Mouse (Mus musculus) gastrocnemius, postnatal 36 days (tissue): ENCODE measurements at regions not wholly inside any gene's neighbourhood (a gene's known extent, or its start where the extent isn't known, plus 50 kb on each side); places are given as distances from the start of the nearest gene placed in this dataset.

Source experiments
- DNase-seq, 2 experiments: peaks; one replicate each; pipeline ENCODE4 v3.0.0; 2022
- intact Hi-C: fragments of 180-260 bp; cut with DNase I; formaldehyde crosslinking; loops from one replicate; pipeline ENCODE4 v1.15.1; 2025

DNA sequence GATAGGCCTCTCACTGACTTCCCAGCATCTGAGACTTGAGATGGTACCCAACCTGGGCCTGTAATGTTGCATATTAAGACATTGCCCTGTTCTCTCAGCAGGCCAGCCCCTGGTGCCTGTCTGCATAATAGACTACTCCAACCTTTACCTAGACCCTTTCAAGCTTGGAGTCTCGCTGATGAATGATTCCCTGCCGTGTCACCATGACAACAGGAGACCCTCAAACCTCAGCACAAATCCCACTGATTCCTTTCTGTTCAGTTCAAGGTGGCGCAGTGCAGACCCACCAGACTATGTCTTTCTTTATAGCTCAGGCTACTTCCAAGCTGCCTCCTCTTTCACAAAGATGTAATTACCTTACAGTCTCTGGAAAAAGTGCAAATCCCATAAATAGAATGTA lies 172.0 kb downstream of the Dcdc2c start:
- no peak for DNase-seq
- intact Hi-C loops: no loop called here

- DNase-seq: no peak
- intact Hi-C loops: no loop called here
Measured at GRCm38 (mm10) chr12:28377968-28378367, 174.2 kb downstream of the Dcdc2c start.

DNA sequence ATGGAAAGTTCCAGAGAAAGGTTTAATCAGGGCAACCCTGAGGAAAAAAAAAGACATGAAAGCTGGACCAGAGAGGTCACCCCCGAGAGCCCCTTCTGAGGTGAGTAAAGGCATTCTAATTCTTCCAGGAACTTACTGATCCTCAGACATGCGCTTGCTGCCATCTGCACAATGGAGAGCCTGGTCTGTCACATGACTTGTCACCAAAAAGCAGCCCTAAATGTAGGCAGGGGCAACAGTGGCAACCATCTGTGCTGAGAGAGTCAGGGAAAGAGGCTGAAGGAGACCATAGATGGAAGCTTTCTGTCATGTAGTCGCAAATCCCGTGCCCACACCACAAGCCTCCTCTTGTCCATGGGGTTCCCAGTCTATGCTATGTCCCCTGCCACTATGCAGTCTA lies 174.8 kb downstream of the Dcdc2c start:
- no peak for DNase-seq
- intact Hi-C loops: no loop called here

DNA sequence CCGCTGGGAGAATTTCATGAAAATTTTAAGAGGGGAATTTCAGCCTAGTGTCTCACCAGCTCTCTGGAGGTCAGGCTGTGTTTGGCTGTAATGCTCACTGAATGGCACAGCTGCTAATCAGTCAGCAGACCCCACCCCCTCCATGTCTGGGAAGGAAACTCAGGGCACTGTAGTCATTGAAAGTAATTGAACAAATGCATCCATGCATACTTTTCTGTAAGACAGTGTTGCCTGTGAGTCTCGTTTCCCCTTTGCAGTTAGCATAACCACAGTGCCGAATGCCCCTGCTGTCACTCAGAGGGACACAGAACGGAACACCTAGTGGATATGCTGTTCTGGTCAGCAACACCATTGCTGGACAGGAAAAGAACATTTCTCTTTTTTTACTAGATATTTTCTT lies 175.4 kb downstream of the Dcdc2c start:
- intact Hi-C loops: no loop called here
- no peak for DNase-seq

DNA sequence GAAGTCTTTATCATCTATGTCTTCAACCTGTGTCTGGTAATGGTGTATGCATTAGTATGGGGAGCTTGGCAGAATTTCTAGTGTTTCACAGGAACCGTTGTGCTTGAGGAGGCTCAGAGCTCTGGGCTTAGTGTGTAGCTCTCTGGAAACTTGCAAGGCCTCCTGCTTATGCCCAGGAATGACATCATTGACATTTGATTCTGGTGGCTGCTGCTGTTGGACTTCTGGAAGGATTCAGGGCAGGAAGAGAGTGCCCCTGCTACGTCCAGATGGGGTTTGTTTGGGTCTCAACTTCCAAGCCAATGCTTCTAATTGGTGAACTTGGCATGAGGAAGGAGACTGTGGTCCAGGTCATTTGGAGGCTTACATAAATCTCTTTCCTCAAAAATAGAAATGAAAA lies 186.9 kb downstream of the Dcdc2c start:
- no peak for DNase-seq
- intact Hi-C loops: no loop called here

DNA sequence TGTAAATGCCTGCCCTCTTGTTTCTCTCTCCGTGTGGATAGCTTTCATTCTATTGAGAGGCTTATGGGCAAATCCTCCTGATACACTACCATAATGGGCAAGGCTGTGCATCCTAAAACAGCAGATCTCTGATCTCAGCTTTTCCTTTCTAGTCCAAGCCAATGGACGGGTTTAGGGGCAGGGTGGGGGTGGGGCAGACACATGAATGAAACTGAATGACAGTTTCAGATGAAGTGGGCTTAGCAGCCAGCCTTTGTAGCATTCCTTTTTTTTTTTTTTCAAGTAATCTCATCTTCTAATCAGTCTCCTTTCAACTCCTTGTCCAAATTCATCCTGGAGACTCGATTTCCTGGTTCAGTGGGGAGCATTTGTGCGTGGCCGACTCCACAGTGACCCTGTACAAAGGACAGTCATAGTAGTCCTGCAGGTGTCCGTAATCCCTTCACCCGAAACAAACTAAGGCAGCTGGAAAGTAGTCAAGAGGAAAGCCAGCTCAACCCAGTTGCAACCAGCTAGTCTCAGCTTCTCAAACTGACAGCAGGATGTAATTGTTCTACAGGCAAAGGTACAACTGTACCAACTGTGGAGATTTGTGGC lies 193.4 kb downstream of the Dcdc2c start:
- DNase-seq: no peak

DNA sequence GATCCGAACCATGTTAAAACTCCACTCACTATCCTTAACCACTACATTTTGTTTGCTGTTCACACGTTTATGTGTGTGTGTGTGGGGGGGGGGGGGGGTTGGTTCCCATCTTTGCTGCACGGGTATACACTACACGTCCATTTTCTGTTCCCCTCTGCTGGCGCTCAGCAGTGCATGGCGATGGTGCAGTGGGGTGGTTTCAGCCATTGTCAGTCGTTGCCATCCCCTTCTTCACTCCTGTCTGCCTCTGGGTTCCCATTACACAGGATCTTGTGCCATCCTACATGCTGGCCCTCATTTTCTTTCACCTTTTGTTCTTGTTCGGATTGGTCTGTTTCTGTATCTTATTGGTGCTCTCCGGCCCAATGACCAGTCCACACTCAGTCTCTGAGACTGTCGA lies 194.4 kb downstream of the Dcdc2c start:
- intact Hi-C loops: no loop called here
- DNase-seq: no peak

More for the DNA sequence above, 193.4 kb downstream of the Dcdc2c start:
- intact Hi-C loops: no loop called here

GRCm38 (mm10) chr12:28353140-28353539 lies 199.1 kb downstream of the Dcdc2c start:
- intact Hi-C loops: no loop called here
- DNase-seq: no peak

DNA sequence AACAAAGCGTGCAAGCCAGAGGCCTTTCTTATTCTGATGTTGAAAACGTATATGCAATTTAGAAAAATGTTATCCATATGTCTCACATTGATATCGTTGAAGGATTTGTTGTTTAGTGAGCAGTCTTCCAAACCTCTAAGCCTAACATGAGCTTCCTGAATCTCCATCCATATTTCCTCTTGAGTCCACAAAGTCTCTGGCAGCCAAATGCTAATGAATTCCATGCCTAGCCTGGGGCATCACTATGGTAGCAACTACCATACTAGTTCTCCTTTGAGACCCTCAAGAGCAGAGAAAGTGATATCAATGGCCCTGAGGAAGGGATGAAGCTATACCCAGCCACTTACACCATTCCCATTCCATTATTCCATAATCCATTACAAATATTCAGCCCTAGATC lies 199.6 kb downstream of the Dcdc2c start:
- DNase-seq: no peak
- intact Hi-C loops: no loop called here

- intact Hi-C loops: no loop called here
- DNase-seq: no peak
Measured at GRCm38 (mm10) chr12:28342735-28343134, 209.5 kb downstream of the Dcdc2c start.

DNA sequence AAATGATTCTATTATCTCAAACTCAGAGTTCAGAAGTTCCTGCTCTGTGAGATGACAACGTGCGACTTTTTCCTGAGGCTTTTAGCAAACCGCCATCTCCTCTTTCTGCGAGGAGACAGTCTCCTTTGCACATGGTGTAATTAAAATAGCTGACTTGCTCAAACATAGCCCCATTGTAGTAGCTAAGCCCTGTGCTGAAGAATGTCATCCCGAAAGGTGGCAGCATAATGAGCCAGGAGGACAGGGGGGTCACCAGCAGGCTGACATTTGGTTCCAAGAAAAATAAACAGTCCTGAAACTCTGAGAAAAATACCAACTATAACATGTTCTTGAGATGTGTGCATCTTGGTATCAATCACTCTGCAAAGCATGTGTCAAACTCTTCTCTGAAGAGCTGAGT lies 219.6 kb downstream of the Dcdc2c start:
- no peak for DNase-seq
- intact Hi-C loops: no loop called here

DNA sequence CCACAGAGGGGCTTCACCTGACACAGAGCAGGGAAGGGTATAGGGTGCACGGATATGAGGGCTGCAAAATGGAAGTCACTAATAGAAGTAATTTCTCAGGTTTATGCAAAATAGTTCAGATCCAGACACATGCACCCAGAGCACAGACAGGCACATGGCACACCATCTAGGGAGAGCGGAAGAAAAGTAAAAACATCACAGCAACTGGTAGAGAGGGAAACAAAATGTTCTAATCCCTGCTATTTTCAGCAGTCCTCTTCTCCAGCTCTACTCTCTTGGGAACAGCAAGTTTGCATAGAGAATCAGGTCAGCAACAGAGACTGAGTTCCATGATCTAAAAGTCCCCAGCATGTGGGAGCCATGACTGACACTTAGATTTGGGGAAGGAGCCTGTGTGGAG lies 220.4 kb downstream of the Dcdc2c start:
- intact Hi-C loops: no loop called here
- no peak for DNase-seq

- intact Hi-C loops: no loop called here
- no peak for DNase-seq
Measured at GRCm38 (mm10) chr12:28323659-28324058, 228.5 kb downstream of the Dcdc2c start.

GRCm38 (mm10) chr12:28309226-28309625 lies 243.0 kb downstream of the Dcdc2c start:
- intact Hi-C loops: no loop called here
- no peak for DNase-seq

- intact Hi-C loops: no loop called here
- no peak for DNase-seq
Measured at GRCm38 (mm10) chr12:28302038-28302581, 250.1 kb downstream of the Dcdc2c start.

- intact Hi-C loops: no loop called here
- no peak for DNase-seq
Measured at GRCm38 (mm10) chr12:28288376-28288896, 263.8 kb downstream of the Dcdc2c start.

- no peak for DNase-seq
- intact Hi-C loops: no loop called here
Measured at GRCm38 (mm10) chr12:28255524-28255923, 296.7 kb downstream of the Dcdc2c start.

GRCm38 (mm10) chr12:28250526-28250925 lies 301.7 kb downstream of the Dcdc2c start:
- no peak for DNase-seq
- intact Hi-C loops: no loop called here

DNA sequence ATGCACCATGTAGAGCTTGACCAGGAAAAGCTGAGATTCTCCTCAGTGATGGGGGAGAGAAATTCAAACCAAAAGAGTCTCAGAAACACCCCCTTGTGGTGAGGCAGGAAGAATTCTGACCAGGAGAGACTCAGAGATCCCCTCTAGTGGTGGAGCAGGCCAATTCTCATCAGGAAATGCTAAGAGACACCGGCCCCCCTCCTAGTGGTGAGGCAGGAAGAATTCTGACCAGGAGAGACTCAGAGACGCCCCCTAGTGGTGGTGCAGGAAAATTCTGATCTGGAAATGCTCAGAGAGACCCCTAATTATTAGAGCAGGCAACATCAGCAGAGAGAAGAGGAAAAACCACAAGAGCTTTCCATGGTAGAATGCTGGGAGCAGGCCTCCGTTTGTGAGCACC lies 303.4 kb downstream of the Dcdc2c start:
- intact Hi-C loops: no loop called here
- DNase-seq: peak in 1 of 2 experiments; percentile 6

- intact Hi-C loops: no loop called here
- no peak for DNase-seq
Measured at GRCm38 (mm10) chr12:28248287-28248686, 303.9 kb downstream of the Dcdc2c start.

DNA sequence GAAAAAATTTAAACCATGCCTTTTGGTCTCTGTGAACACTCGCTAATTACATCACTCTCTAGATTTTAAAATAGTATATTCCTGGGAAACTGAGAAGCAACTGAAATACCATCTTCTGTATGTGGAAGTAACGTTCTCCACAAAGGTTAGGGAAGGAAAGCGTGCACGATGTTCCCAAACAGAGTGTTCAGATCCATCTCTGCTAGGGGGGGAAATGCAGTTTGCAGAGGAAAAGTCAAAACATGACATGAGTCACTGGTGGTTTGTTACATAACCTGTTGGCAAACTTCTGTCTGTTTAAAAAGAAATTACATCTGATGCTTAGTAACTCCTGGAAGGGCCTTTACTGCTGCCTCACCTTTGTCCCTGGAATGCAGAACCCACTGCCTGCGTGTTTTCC lies 314.2 kb downstream of the Dcdc2c start:
- intact Hi-C loops: no loop called here
- DNase-seq: no peak

GRCm38 (mm10) chr12:28237041-28237440 lies 315.2 kb downstream of the Dcdc2c start:
- DNase-seq: no peak
- intact Hi-C loops: no loop called here

- DNase-seq: no peak
- intact Hi-C loops: no loop called here
Measured at GRCm38 (mm10) chr12:28202847-28203246, 349.4 kb downstream of the Dcdc2c start.
